Mouse (Mus musculus): ENCODE results near the gene Atf6.
A peak's percentile ranks its signal among the peaks of the same experiment; 100 is the strongest.

Gene Atf6

GRCm38 (mm10) chr1:170766997-170767396 lies 100.6 kb downstream of the Atf6 start:
- no peak for DNase-seq

DNA sequence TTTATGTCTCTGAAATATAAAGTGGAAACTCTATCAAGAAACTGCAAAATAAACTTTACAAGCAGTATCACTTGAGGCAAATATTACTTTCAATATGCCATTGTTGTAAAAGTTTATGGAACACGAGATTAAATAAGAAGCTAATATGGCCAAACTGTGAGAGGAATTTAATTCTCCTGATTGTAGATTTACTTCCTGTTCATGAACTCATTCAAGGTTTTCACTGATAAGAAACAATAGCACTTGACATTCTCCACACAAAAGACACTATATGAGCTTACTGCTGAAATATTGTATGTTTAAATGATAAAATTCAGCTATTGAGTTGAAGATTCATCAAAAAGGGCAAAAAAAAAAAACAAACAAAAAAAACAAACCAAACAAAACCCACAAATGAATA lies 102.8 kb downstream of the Atf6 start:
- DNase-seq = no peak

DNA sequence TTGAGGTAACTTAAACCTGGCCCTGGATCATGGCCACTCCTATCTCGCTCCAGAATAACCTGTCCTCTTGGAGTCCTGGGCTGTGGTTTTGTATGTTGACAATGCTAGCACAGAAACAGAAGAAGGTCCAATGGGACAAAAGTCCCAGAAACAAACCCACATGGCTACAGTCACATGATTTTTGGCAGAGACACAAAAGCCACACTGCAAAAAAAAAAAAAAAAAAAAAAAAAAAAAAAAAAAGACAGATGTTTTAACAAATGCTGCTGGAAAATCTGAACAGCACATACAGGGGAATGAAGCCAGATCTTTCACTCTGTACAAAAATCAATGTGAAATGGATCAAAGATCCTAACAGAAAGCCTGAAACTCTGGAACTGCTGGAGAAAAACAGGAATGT lies 105.9 kb downstream of the Atf6 start:
- DNase-seq = no peak

GRCm38 (mm10) chr1:170753597-170753996 lies 114.0 kb downstream of the Atf6 start:
- no peak for DNase-seq

DNA sequence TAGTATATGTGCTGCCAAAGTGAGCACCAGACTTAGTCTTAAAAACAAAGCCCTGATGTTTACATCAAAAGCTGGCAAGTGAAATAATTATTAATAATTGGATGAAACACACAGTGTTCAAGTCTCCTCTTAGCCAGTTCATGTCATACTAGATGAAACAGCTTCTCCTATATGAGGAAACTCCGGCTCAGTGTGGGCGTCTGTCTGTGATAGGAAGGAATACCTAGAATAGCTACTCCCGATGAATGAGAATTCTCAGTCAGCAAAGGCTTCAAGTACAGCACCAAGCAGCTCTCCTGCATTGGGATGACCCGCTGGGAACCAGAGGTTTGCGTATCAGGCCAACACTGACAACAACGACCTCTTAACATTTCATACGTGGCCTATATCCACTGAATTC lies 115.8 kb downstream of the Atf6 start:
- no peak for DNase-seq

- DNase-seq = no peak
These were observed 121.0 kb downstream of the Atf6 start for GRCm38 (mm10) chr1:170746523-170746922.

- DNase-seq = no peak
These were observed 125.9 kb downstream of the Atf6 start for GRCm38 (mm10) chr1:170741497-170742246.

- no peak for DNase-seq
These were observed 132.7 kb downstream of the Atf6 start for GRCm38 (mm10) chr1:170734866-170735265.

GRCm38 (mm10) chr1:170732596-170732890 lies 135.0 kb downstream of the Atf6 start:
- no peak for DNase-seq

GRCm38 (mm10) chr1:170731865-170732595 lies 135.5 kb downstream of the Atf6 start:
- DNase-seq = no peak

GRCm38 (mm10) chr1:170729267-170729962 lies 138.2 kb downstream of the Atf6 start:
- no peak for DNase-seq

DNA sequence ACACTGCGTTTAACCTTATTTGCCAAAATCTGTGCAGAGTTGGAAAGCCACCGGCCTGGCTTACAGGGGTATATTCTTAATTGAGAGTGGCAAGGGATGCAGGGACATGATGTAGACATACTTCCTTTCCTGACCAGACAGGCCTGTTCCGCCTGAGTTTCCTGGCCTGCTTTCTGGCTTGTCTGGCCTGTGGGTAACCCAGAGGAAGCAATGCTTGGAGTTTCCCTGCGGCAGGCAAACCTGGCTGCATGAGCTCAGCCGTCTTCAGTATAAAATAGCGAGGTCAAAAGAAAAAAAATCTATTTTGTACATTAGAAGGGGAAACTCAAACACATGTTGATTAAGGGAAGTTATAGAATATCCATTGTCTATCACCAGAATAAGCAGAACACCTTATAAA lies 139.0 kb downstream of the Atf6 start:
- DNase-seq = no peak

- no peak for DNase-seq
These were observed 146.0 kb downstream of the Atf6 start for GRCm38 (mm10) chr1:170721560-170721959.

- DNase-seq = no peak
These were observed 149.3 kb downstream of the Atf6 start for GRCm38 (mm10) chr1:170718133-170718810.

DNA sequence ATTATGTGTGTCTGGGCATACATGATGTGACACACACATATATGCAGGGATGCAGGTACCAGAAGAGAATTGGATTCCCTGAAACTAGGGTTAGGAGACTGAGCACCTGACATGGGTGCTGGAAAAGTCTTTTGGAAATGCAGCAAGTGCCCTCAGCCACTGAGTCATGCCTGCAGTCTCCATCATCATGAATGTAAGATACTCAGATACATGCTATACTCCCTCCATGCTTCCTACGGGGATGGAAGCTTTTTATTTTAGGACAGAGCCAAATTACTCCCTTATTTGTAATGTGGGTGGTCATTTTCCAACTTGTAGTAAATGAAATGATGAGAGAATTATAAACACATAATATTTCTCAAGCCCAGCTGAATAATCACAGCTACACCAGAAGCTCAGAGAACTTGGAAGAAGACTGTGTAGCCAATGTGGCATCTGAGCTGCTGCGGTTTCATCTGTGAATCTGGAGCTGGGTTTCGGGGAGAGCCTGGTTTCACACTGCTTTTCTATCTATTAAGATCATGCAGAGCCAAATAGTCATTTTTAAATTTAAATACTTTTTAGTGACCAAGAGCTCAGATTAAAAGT lies 150.2 kb downstream of the Atf6 start:
- no peak for DNase-seq

DNA sequence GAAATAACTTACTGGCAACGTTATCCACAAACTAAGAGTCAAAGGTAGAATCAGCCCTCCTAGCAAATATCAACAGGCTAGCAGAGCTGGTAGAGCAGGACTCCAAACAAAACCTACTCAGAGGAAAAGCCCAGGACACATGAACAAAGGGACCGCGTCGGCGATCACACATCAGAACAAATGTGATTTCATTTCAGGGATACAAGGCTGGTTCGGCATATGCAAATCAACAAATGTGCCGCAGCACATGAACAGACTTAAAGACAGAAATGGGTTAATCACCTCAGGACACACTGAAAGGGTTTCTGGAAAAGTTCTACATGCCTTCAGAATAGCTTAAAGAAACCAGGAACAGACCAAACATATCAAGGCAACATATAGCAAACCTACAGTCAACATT lies 155.8 kb downstream of the Atf6 start:
- DNase-seq = no peak

DNA sequence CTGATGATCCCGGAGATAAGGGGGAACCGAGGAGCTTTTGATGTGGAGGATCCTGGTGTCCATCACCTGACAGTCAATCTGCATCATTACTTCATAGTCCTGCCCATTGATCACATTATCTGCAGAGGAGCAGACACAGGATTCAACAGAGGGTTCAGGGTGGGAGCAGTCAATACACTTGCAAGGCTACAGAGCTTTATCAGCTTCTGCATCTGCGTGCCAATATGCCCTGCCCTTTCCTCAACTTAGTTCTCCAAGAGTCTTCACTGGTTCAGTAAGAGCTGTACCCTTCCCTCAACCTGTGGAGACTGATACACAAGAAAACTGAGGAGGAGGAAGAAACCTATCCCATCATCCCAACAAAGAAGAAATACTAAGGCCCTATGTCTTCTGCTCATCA lies 157.6 kb downstream of the Atf6 start:
- no peak for DNase-seq

- DNase-seq = peak; percentile 23
These were observed 158.1 kb downstream of the Atf6 start for GRCm38 (mm10) chr1:170709481-170709880.

GRCm38 (mm10) chr1:170709034-170709433 lies 158.5 kb downstream of the Atf6 start:
- DNase-seq = no peak

DNA sequence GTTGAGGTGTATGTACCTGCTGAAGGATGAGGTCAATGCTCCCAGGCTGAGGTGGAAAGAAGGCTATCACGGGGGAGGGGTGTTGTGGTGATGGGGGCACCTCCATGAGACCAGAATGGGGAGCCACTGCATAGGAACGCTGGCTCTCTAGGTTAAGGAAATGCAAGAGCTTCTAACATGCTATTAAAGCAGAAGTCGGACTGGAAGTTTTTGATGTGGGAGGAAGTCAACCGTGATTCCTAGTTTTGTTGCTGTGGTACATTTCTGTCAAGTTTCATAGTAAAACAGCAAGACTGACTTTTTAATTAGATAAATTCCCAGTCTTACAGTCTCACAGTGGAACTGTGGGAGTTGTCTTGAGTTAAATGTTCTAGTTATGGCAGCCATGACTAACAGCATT lies 161.5 kb downstream of the Atf6 start:
- DNase-seq = no peak

DNA sequence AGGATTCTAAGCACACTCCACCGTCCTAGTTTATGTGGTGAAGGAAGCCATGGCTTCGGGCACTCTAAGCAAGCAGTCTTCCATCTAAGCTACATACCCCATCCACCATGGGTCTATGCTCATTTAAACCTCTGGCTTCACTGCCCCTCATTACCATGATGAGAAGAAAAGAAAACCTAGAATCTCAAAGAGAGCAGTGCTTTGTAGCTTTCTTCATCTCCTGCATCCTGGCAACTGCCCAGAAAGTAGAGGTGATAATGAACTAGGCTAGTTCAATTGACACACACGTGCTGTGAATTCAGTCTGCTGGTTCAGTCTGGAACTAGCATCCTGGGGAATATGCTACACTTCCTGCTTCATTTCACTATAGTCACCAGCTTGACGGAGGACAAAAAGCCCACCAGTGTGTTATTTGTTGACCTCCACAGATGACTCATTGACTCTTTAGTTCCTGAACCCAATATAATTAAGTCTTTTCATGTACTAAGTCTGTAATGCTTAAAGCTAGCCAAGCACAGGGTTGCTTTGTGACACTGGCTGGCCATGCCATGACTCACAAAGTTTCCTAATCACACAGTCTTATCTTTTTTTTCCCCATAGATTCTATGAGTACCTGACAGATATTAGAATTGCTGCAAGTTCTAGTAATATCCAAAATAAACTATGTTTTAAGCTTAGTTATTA lies 162.5 kb downstream of the Atf6 start:
- no peak for DNase-seq

DNA sequence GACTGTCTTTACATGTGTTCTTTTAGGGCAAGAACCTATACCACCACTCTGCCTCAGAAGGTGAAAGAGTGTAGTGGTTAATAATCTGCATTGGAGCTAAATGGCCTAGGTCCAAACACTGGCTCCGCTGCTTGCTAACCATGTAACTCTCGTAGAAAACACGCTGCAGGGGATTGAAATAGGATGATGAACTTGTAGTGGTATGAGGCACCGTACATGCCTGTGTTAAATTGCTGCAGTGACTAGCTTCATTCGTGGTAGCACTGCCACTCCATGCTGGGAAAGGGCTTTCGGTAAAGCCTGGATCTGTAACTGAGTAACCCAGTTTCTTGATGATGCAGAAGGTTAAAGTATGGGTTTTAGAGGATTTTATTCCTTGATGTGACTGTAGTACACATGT lies 163.5 kb downstream of the Atf6 start:
- no peak for DNase-seq

- no peak for DNase-seq
These were observed 164.6 kb downstream of the Atf6 start for GRCm38 (mm10) chr1:170702958-170703357.

Measured in right cerebral cortex, postnatal 14 days (tissue).